Mouse (Mus musculus) kidney, embryonic 15.5 days (tissue): ENCODE results near the gene Apol10b. TPM values are rescaled to one million over a fixed set of nuclear protein-coding genes. Genes with fewer than 3 reads are reported as not detected.
"Not testable (repeated sequence)": the region's sequence is repeated elsewhere in the genome, so short reads cannot be mapped to it uniquely, and the experiment has no call there.

ENCODE experiments used
- ATAC-seq: fragments of 200-750 bp; cut with Nextera tagmentation; replicated peaks from 2 replicates; pipeline ENCODE4 v1.8.0; 2017; ENCODE audit warnings: moderate TSS enrichment; ENCODE audit not compliant: low FRiP score
- H3K27ac ChIP-seq: fragments of 300-500 bp; sonication (generic); 2 replicates; pipeline ENCODE4 v1.5.1; 2015; ENCODE audit warnings: mild to moderate bottlenecking, inconsistent platforms
- H3K27me3 ChIP-seq: fragments of 300-500 bp; sonication (generic); 2 replicates; pipeline ENCODE4 v1.6.1; 2015; ENCODE audit warnings: inconsistent platforms
- H3K36me3 ChIP-seq: fragments of 300-500 bp; sonication (generic); 2 replicates; pipeline ENCODE4 v1.6.1; 2015; ENCODE audit warnings: inconsistent platforms
- H3K4me1 ChIP-seq: fragments of 300-500 bp; sonication (generic); 2 replicates; pipeline ENCODE4 v1.6.1; 2015; ENCODE audit warnings: inconsistent platforms
- H3K4me2 ChIP-seq: fragments of 300-500 bp; sonication (generic); 2 replicates; pipeline ENCODE4 v1.6.1; 2015; ENCODE audit warnings: moderate library complexity, mild to moderate bottlenecking, inconsistent platforms
- H3K4me3 ChIP-seq: fragments of 300-500 bp; sonication (generic); replicated peaks from 2 replicates; pipeline ENCODE4 v1.5.1; 2015; ENCODE audit warnings: mild to moderate bottlenecking, inconsistent platforms
- H3K9ac ChIP-seq: fragments of 300-500 bp; sonication (generic); 2 replicates; pipeline ENCODE4 v1.6.1; 2015; ENCODE audit warnings: mild to moderate bottlenecking, inconsistent platforms
- H3K9me3 ChIP-seq: fragments of 300-500 bp; sonication (generic); replicated peaks from 2 replicates; pipeline ENCODE4 v1.6.1; 2016; ENCODE audit warnings: inconsistent platforms
- WGBS: fragments of 180-500 bp; shearing (Covaris S2); methylation state at CpG from one replicate; pipeline ENCODE4 v1.1.7; 2015; ENCODE audit warnings: mixed read lengths; 5-methylcytosine and 5-hydroxymethylcytosine counted together
- polyA plus RNA-seq: library from polyadenylated mRNA; unstranded; fragments of >200 nt; fragmentation: Nextera tagmentation; extraction: Ambion mirVana; gene quantifications from 2 replicates; pipeline ENCODE4 v1.2.1, GENCODE M21; 2015

The Apol10b gene
- polyA plus RNA-seq, 1 experiment from 2014 or later: 0.23 TPM

GRCm38 (mm10) chr15:77581681-77582080, 14.2 kb downstream of the Apol10b start:
- no peak overlapping the region for H3K4me3 ChIP-seq
- H3K27ac ChIP-seq: no peak overlapping the region
- no peaks in the 10 kb centered on the region for H3K27me3 ChIP-seq
- H3K9me3 ChIP-seq: no peaks in the 10 kb centered on the region
- no peak overlapping the region for H3K4me2 ChIP-seq
- no peaks in the 10 kb centered on the region for H3K36me3 ChIP-seq
- ATAC-seq: no peak
- 53% methylated on average over 1 of the region's 1 CpGs for WGBS
- no peaks in the 10 kb centered on the region for H3K4me1 ChIP-seq
- H3K9ac ChIP-seq: no peak overlapping the region

GRCm38 (mm10) chr15:77579311-77579710, 16.6 kb downstream of the Apol10b start:
- Histone ChIP-seq H3K4me3 (no peak overlapping the region), H3K27me3 (no peaks in the 10 kb centered on the region), H3K4me1 (no peaks in the 10 kb centered on the region), H3K27ac (no peak overlapping the region), H3K4me2 (no peak overlapping the region), H3K9me3 (no peaks in the 10 kb centered on the region), H3K36me3 (no peaks in the 10 kb centered on the region), H3K9ac (no peak overlapping the region)
- WGBS: 92% methylated on average over 4 of the region's 4 CpGs
- ATAC-seq: no peak

DNA sequence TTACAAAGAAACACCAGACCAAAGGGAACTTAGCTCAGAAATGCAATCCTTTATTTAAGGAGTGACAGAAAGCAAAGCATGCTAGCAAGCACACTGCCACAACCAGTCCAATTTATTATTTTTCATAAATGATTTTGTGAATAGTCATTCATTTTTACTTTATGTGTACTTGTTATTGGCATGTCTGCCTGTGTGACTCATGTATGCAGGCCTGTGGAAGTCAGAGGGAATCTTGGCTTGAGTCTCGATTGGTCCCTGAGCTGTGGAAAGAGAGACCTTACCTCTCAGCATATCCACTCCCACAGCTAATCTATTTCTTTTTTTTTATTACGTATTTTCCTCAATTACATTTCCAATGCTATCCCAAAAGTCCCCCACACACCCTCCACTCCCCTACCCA, 17.1 kb downstream of the Apol10b start:
- H3K4me1 ChIP-seq: no peaks in the 10 kb centered on the region
- H3K27ac ChIP-seq: no peak overlapping the region
- no peaks in the 10 kb centered on the region for H3K9me3 ChIP-seq
- no peaks in the 10 kb centered on the region for H3K36me3 ChIP-seq
- no peak for ATAC-seq
- no peak overlapping the region for H3K4me2 ChIP-seq
- WGBS: 92% methylated on average over 2 of the region's 2 CpGs
- no peaks in the 10 kb centered on the region for H3K27me3 ChIP-seq
- H3K9ac ChIP-seq: no peak overlapping the region
- no peak overlapping the region for H3K4me3 ChIP-seq

DNA sequence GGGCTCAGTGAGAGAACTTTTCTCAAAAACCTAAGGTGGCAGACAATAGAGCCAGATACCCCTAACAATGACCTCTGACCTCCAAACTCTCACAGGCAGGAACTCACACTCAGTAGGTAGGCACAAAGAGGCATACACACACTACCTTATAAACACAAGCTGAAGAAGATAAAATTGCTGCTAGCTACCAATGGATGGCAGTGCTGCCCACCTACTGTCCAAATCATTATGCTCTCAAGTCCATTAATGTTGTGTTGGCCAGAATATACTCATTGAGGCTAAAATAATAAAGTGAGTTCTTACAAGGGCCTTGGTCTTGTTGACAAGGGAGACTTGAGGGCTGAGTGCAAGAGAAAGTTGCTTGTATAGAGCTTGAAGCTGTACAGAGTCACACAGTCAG, 32.7 kb downstream of the Apol10b start:
- H3K4me1 ChIP-seq: no peaks in the 10 kb centered on the region
- ATAC-seq: no peak
- H3K4me3 ChIP-seq: no peak overlapping the region
- H3K9me3 ChIP-seq: no peaks in the 10 kb centered on the region
- H3K27ac ChIP-seq: no peak overlapping the region
- H3K4me2 ChIP-seq: no peak overlapping the region
- H3K27me3 ChIP-seq: no peaks in the 10 kb centered on the region
- no peaks in the 10 kb centered on the region for H3K36me3 ChIP-seq
- no peak overlapping the region for H3K9ac ChIP-seq

DNA sequence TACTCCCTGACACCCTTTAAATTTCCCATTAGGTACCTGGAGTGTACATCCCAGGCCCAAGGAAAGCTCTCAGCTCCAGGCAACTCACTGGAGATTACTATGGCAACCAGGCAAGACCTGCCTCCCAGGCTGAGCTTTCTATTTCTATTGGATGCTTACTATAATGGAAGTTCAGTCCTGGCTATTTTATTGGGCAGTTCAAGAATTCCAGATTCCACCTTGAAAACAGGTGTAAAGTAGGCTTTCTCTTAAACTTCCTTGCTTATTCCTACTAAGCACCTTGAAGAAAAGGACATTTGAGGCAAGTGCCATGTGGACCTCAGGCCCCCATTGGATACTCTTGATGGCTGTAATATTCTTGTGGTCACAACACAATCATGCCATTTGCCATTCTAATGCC, 34.1 kb downstream of the Apol10b start, which contains the start of gene 1700025B11Rik:
TSS of gene 1700025B11Rik (minus strand) at position 101 of the 400 bp plus-strand sequence.
- Histone ChIP-seq H3K27ac (no peak within 1 kb of the TSS), H3K9me3 (no peaks in the 10 kb centered on the region), H3K4me2 (no peak within 1 kb of the TSS), H3K4me1 (no peaks in the 10 kb centered on the region), H3K4me3 (no peak within 1 kb of the TSS), H3K9ac (no peak within 1 kb of the TSS), H3K27me3 (no peaks in the 10 kb centered on the region), H3K36me3 (no peaks in the 10 kb centered on the region)
- no peak for ATAC-seq

- not testable (repeated sequence) for H3K36me3 ChIP-seq, ATAC-seq, H3K4me1 ChIP-seq, H3K4me3 ChIP-seq, H3K9ac ChIP-seq, H3K27ac ChIP-seq, H3K4me2 ChIP-seq, H3K9me3 ChIP-seq, H3K27me3 ChIP-seq
- 38% methylated on average over 1 of the region's 1 CpGs for WGBS
Measured at GRCm38 (mm10) chr15:77539221-77539620, 56.7 kb downstream of the Apol10b start.

Other genes starting within 250 kb of the Apol10b start
- gene Apol7a, start 197.0 kb downstream of the Apol10b start, polyA plus RNA-seq: 0.06 TPM in 1 of 2 replicates, not detected in the other
- gene Apol9a, start 185.0 kb downstream of the Apol10b start, polyA plus RNA-seq: 0.17 TPM in 1 of 2 replicates, not detected in the other
- 0.18 TPM in 1 of 2 replicates, not detected in the other for gene Apol7b, start 148.6 kb downstream of the Apol10b start, polyA plus RNA-seq
- gene Apol10a, start 119.1 kb downstream of the Apol10b start, polyA plus RNA-seq: not detected in 2 replicates
- not detected in 2 replicates for gene Apol11a, start 87.9 kb downstream of the Apol10b start, polyA plus RNA-seq
- gene Apol7c, start 62.8 kb downstream of the Apol10b start, polyA plus RNA-seq: not detected in 2 replicates
- not detected in 2 replicates for gene 1700025B11Rik, start 34.2 kb downstream of the Apol10b start, polyA plus RNA-seq
- not detected in 2 replicates for gene Gm36245, start 3.1 kb upstream of the Apol10b start, polyA plus RNA-seq
- 0.08 and 0.19 TPM in 2 replicates for gene Apol11b, start 47.2 kb upstream of the Apol10b start, polyA plus RNA-seq
- 0.12 TPM in 1 of 2 replicates, not detected in the other for gene Apol7e, start 102.7 kb upstream of the Apol10b start, polyA plus RNA-seq
- not detected in 2 replicates for gene Apol9b, start 132.9 kb upstream of the Apol10b start, polyA plus RNA-seq
- gene Apol8, start 160.9 kb upstream of the Apol10b start, polyA plus RNA-seq: 0.26 and 0.45 TPM in 2 replicates
- 56.2 and 60.2 TPM in 2 replicates for gene Myh9, start 246.1 kb upstream of the Apol10b start, polyA plus RNA-seq